Mouse (Mus musculus) layer of hippocampus, adult 9-10 months (tissue): ENCODE measurements around the gene Atp13a2.

Experiments used
- DNase-seq: peaks from one replicate; pipeline ENCODE4 v3.0.0; 2022; ENCODE audit warnings: low spot score

The Atp13a2 gene

DNA sequence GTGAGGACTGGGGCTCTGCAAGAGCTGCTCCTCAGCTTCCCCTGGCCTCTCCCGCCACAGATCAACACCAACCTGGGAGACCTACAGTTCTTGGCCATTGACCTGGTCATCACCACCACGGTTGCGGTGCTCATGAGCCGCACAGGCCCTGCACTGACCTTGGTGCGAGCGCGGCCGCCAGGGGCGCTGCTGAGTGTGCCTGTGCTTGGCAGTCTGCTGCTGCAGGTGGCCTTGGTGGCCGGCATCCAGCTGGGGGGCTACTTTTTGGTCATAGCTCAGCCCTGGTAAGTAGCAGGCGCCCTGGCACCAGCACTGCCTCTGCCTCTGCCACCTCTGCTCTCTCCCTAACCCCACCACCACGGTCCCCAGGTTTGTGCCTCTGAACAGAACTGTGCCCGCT is 19.3 kb downstream of the Atp13a2 start:
- no peak for DNase-seq

DNA sequence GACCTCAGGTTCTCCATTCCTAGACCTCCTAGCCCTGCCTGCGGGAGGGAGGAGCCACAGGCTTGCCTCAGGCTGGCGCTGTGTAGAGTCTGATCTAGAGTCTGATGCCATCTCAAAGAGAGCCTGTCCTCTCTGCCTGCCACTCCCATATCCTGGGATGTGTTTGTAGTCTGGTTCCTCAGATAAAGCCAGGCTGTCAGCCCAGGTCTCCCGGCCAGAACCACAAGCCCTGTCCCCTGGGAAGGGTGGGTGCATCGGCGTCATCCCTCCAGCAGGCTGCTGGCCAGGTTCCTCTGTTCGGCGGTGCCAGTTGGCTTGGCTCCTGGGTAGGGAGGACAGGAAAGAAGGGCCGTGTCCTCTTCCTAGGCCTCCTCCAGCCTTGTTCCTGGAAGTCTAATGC is 21.4 kb downstream of the Atp13a2 start:
- DNase-seq, result no peak

DNA sequence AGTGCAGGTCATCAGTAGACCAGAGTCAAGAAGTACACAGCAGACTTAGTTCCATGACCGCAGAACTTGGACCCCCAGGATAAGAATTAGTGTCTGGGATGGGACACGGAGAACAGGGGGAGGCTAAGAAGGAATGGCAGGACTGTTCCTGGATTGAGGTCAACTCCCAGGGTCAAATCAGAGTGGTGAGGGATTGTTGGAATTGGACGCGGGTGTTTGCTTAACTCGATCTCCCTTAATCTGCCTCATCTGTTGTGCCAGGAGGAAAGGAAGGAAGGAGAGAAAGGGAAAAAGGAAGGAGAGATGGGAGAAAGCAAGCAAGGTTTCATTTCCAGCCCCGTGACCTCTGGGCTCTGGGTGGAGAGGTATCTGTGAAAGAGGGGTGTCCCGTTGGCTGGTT is 23.4 kb downstream of the Atp13a2 start, which contains the start of gene Mfap2:
Mfap2 (plus strand) TSS at position 301 of the 400 bp plus-strand sequence.
- DNase-seq, result no peak

DNA sequence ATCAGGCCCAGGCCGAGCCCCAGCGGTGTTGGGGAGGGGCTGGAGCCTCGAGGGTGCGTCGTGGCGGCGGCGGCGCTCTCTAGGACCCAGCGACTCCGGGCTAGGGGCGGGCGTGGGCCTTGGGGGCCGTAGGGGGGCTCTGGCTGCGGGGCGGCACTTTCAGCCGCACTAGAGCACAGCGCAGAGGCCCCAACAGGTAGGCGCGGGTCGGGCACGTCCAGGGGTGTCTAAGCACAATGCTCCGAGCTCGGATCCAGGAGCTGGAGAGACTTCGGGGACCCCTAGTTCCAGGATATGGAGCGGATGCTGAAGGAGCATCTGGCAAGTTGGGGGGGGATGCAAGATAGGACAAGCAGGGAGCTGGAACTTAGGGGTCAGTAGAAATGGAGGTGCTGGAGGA is 23.9 kb downstream of the Atp13a2 start:
- no peak for DNase-seq

DNA sequence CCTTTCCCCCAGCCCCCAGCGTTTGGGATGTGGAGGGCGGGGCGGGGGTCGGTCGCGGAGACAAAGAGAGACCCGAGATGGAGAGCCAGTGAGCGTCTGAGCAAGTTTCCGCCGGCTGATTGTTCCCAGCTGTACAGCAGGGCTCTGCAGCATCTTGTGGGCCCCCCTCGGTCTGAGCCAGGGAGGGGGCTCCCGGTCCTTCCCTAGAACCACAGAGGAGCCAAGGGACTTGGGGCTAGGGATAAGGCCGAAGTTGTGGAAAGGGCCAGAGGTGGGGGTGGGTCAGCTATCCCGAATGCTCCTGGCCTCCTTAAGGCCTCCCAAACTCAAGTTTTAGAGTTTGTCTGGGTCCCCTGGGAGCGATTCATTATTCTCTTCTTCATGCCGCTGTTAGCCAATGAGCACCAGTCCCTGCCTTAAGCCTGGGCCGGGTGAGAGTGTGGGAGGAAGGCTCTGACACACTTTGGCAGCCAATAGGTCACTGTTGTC is 24.3 kb downstream of the Atp13a2 start:
- DNase-seq, result no peak

DNA sequence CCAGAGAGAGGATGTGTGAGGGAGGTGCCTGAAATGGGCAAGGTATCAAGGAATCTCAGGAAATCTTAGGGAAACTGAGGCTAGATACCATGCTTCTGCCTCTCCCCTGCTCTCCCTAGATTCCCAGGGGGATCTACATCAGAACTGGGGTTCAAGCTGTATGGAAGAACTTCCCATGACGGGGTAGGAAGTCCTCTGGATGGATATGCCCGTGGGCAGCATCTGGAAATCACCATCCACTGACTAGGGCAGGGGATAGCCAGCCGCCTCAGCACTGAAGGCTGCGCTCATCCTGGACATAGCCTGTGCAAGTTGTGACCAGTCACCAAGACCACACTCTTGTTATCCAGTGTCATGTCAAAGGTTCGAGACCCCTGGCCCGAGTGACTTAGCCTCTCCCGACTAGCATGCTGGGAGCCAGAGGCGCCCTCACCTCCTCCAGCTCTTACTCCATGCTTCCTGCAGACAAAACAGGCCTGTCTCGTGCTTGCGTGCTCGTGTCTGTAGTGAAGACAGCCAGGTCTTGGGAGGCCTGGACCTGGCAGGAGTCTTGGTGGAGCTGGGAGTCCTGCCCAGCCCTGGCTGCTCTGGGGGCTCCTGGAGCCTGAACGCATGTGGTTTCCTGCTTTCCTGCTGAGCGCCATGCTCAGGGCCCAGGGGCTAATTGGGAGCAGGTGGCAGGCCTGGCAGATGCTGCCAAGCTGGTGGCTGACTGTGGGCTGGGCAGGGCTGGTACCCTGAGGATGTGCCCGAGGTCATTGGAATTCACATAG is 25.1 kb downstream of the Atp13a2 start:
- no peak for DNase-seq

DNA sequence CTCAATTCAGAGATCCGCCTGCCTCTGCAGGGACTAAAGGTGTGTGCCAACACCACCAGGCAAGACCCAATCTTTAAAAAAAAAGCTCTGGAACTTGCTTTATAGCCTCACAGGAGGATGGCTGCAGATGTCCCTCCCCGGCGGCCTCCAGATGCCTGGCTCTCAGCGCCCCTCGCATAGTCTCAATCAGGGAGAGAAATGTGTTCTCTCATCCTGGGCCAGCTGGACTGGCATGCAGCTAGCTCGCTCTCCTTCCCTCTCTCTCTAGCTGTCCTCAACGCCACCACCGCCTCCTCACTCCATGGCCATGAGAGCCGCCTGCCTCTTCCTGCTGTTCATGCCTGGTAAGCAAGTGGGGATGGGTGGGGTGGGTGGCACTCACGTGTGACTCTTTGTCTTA is 25.9 kb downstream of the Atp13a2 start:
- DNase-seq, result no peak

- no peak for DNase-seq
These were observed 27.4 kb downstream of the Atp13a2 start for GRCm38 (mm10) chr4:141014114-141014513.

GRCm38 (mm10) chr4:141014856-141015255 is 28.2 kb downstream of the Atp13a2 start:
- DNase-seq, result no peak

- DNase-seq, result no peak
These were observed 28.7 kb downstream of the Atp13a2 start for GRCm38 (mm10) chr4:141015356-141015755.

DNA sequence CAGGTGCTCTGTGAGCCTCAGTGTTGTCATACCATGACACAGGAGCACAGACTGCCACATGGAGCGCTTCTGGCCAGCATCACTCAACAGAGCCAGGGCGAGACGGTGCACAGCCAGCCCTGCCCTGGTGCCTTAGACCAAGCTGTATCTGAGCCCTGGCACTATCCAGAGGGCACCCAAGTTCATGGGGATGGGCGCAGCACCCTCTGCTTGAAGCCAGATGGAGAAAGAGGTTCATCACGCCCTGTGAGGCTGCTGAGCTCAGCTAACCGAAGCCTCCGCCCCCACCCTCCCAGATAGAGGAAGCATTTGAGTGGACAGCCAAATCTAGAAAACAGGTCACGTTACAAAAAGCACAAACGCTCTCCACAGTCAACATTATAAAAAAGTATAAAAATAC is 29.6 kb downstream of the Atp13a2 start:
- DNase-seq, result no peak

GRCm38 (mm10) chr4:141017657-141018436 is 31.2 kb downstream of the Atp13a2 start:
- DNase-seq, result no peak

DNA sequence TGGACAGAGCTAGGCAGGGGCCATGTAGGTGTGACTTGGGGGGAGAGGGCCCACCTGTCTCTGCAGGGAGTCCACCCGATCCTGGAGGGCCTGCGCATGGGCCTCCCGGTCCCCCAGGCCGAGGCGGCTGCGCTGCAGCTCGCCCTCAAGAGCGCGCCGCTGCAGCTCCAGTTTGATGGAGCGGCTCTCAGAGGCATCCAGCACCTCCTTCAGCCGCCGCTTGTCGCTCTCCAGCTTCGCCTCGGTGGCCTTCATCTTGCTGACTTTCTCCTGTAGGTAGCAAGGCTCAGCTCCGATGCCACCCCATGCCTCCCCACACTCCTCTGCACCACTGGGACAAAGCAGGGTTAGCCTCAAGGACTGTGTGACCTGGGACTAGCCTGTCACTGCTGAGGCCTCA is 33.5 kb downstream of the Atp13a2 start:
- DNase-seq, result no peak

- no peak for DNase-seq
These were observed 34.3 kb downstream of the Atp13a2 start for GRCm38 (mm10) chr4:141020811-141021613.

GRCm38 (mm10) chr4:141021614-141021929 is 34.9 kb downstream of the Atp13a2 start:
- DNase-seq, result no peak

DNA sequence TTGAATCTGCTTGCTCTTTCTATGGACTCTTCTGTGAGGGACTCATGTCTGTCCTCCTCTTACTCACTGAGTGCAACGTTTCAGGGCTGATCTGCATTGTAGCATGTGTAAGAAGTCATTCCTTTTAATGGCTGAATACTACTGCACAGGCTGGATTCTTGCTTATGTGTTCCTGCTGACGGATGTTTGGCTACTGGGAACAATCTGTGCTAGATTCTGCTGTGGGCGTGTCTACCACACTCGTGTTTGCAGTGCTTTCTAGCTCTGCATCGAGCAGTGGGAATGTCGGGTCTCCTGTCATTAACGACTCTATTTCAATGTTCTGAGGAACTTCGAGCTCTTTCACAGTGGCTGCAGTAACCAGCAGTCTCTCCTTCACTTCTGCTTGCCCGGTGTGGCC is 37.4 kb downstream of the Atp13a2 start:
- no peak for DNase-seq

- no peak for DNase-seq
These were observed 38.3 kb downstream of the Atp13a2 start for GRCm38 (mm10) chr4:141024992-141025391.

DNA sequence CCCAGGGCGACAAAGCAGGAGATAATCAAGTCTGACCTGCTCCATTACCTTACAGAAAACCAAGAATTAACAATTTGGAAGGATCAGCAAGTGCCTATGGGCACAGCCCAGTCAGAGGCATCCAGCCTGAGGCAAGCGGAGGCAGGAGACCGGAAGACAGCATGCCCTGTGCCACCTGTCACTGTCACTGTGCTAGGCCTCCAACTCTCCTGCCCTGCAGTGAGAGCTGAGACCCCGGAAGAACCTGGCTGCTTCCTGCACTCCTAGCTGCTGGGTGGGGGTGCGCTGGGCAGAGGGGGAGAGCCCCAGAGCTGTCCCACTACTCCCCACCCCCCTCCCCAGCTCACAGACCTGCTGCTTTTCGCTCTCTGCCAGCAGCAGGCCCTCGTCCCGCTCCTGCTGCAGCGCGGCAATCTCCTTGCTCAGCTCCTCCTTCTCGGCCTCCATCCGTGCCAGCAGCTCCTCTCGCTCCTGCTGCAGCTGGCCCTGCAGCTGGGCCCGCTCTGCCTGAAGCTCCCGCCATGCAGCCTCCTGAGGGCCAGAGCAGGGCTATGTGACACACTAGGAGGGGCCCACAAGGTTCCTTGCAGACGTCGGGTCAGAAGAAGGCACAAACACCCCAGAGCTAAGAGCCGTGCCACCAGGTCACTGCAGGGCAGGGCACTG is 44.0 kb downstream of the Atp13a2 start:
- no peak for DNase-seq

- DNase-seq, result peak; percentile 60
These were observed 45.1 kb downstream of the Atp13a2 start for GRCm38 (mm10) chr4:141031733-141032132.

- DNase-seq, result no peak
These were observed 47.2 kb downstream of the Atp13a2 start for GRCm38 (mm10) chr4:141033606-141034549.

DNA sequence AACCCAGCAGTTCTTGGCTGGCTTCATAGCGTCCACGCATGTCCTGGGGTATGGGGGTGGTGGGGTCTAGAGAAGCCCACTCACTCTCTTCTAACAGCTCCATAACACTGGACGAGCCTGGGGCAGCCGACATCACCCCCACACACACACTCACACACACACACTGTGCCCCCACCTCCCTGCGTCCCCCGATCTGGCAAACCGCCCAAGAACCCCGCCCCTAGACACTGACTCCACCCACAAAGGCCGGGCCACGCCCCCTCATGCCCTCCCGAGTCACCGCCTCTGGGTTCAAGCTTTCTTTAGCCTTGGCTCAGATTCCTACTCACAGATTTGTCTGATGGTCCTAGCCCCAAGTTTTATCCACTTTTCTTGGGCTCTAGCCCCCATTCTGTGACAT is 54.4 kb downstream of the Atp13a2 start:
- no peak for DNase-seq
